Mouse (Mus musculus) bone marrow, adult 2 months (tissue): Measurements from ENCODE around the gene Tpo.

Source experiments
- CTCF ChIP-seq: fragments of 200-500 bp; IDR thresholded peaks from 2 replicates; pipeline ENCODE4 v1.5.1; 2011; ENCODE audit warnings: low read length, control low read depth; ENCODE audit not compliant: control insufficient read depth, insufficient read depth
- POLR2A ChIP-seq: fragments of 200-500 bp; IDR thresholded peaks from 2 replicates; pipeline ENCODE4 v1.6.1; 2011; ENCODE audit warnings: low read depth, mild to moderate bottlenecking, control low read depth, low read length, borderline replicate concordance; ENCODE audit not compliant: control insufficient read depth

- TF ChIP-seq POLR2A (no peak), CTCF (0 out of 2 replicates have a peak, but pooled peaks have one; percentile 15)
Measured at GRCm38 (mm10) chr12:30050235-30050634, 82.2 kb downstream of the Tpo start.
